Mouse (Mus musculus): Measurements from ENCODE around the gene Utp20.

GRCm38 (mm10) chr10:88717756-88718025 lies 108.9 kb downstream of the Utp20 start:
- no peak for TF ChIP-seq CTCF (IDR thresholded peaks at IDR 0.05; ENCODE audit: control insufficient read depth, insufficient read depth, insufficient read length)
- TF ChIP-seq MAX (IDR thresholded peaks at IDR 0.05) = no peak
- no peak for TF ChIP-seq USF1 (IDR thresholded peaks at IDR 0.05; ENCODE audit: low read depth)
- no peak for TF ChIP-seq MYOD1 (IDR thresholded peaks at IDR 0.05; ENCODE audit: control insufficient read depth, insufficient read length, low read depth)
